Mouse (Mus musculus) testis, postnatal 14 days (tissue): ENCODE measurements around the gene Arhgap23.
A peak's percentile ranks its signal among the peaks of the same experiment; 100 is the strongest.

Experiments
- DNase-seq: peaks from one replicate; pipeline ENCODE4 v3.0.0; 2021; ENCODE audit warnings: low spot score

Gene Arhgap23

GRCm38 (mm10) chr11:97465957-97466356 is 50.6 kb downstream of the Arhgap23 start:
- DNase-seq: no peak

GRCm38 (mm10) chr11:97466444-97467160 is 51.3 kb downstream of the Arhgap23 start:
- DNase-seq: no peak

GRCm38 (mm10) chr11:97468639-97469287 is 53.4 kb downstream of the Arhgap23 start:
- DNase-seq: peak; percentile 60

DNA sequence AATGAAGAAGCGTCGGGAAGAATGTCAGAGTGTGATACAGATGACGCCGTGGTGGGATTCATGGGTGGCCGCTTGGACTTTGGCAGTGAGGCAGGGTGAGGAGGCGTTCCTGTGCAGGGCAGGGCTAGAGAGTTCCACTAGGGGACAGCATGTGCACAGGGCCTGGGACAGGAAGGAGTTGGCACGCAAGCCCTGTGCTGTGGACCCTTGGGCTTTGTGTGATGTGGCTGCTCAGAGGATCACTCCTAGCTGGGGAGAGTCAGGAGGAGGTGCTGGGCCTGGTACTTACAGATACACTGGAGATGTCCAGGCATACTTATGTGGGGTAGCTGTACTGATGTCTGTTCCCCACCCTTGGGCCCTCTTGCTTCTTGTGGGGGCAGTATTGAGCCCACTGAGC is 54.5 kb downstream of the Arhgap23 start:
- no peak for DNase-seq

GRCm38 (mm10) chr11:97471276-97471675 is 55.9 kb downstream of the Arhgap23 start:
- no peak for DNase-seq

DNA sequence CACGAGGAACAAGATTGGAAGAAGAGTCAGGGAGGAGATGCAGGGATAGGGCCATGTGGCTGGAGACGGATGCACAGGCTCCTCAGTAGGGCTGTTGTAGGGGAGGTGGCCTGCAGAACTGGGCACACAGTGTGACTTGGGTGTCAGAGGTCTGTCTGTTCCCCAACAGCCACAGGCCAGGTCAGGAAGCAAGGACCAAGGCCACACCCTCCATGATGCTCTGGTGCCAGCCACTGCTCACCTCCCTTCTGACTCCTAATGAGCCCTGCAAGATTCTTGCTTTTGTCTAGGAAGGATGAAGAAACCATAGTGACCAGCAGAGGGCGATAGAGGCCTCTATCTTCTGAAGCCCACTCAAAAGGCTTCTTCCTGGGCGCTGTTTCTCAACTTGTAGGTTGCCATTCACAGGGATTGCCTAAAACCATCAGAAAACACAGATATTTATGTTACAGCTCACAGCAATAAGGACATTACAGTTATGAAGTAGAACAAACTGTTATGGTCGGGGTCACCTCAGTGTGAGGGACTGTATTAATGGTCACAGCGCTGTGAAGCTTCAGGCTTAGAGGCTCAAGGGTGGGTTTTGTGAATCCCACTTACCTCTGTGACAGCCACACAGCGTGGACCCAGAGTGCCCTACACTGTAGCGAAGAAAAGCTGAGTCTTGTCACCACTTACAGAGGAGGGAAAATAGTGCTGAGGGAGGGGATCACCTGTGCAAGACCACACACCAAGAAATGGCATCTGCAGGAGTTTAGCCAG is 61.2 kb downstream of the Arhgap23 start:
- DNase-seq: no peak

DNA sequence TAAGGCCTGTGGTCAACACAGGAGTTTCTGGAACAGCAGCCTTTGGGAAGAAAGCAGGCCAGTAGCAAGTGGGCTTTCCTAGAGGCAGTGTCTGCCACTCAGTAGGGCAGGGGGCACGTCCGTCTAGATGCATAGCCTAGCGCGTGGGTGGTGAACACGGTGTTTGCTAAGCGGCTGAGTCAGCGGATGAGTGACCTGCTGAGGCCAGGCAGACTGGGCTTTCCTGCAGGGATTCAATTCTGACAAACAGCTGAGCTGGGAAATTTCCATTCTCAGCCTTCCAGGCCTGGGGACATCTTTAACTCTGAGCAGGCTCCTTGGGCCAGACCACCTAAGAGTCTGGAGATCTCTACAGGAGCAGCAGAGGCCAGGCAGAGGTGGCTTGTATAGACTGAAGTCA is 62.1 kb downstream of the Arhgap23 start:
- no peak for DNase-seq

- DNase-seq: no peak
Observed at GRCm38 (mm10) chr11:97478345-97478744, 63.0 kb downstream of the Arhgap23 start.

- no peak for DNase-seq
Observed at GRCm38 (mm10) chr11:97479085-97479484, 63.8 kb downstream of the Arhgap23 start.

- DNase-seq: no peak
Observed at GRCm38 (mm10) chr11:97479824-97480223, 64.5 kb downstream of the Arhgap23 start.

- peak; percentile 63 for DNase-seq
Observed at GRCm38 (mm10) chr11:97485661-97486060, 70.3 kb downstream of the Arhgap23 start.

- DNase-seq: no peak
Observed at GRCm38 (mm10) chr11:97487656-97488055, 72.3 kb downstream of the Arhgap23 start.

GRCm38 (mm10) chr11:97489589-97490324 is 74.4 kb downstream of the Arhgap23 start:
- DNase-seq: peak; percentile 73

GRCm38 (mm10) chr11:97491640-97492039 is 76.3 kb downstream of the Arhgap23 start:
- no peak for DNase-seq

GRCm38 (mm10) chr11:97492836-97493235 is 77.5 kb downstream of the Arhgap23 start:
- no peak for DNase-seq

DNA sequence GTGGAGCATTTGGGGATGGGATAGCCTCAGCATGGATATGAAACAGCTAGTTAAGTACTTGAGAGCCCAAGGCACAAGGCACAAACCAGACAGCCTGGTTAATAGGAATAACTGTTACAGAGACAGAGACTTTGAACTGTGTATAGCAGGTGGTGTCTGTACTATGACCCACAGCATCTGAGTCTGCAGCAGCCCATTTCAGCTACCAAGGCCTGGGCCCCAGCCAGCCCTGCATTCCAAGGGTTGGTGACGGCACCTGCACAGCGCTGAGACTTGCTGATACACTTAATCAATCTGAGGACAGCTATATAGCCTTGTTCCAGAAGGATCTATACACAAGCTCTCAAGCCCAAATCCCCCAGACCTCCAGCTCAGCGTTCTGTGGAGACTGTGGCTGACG is 82.2 kb downstream of the Arhgap23 start:
- DNase-seq: no peak

DNA sequence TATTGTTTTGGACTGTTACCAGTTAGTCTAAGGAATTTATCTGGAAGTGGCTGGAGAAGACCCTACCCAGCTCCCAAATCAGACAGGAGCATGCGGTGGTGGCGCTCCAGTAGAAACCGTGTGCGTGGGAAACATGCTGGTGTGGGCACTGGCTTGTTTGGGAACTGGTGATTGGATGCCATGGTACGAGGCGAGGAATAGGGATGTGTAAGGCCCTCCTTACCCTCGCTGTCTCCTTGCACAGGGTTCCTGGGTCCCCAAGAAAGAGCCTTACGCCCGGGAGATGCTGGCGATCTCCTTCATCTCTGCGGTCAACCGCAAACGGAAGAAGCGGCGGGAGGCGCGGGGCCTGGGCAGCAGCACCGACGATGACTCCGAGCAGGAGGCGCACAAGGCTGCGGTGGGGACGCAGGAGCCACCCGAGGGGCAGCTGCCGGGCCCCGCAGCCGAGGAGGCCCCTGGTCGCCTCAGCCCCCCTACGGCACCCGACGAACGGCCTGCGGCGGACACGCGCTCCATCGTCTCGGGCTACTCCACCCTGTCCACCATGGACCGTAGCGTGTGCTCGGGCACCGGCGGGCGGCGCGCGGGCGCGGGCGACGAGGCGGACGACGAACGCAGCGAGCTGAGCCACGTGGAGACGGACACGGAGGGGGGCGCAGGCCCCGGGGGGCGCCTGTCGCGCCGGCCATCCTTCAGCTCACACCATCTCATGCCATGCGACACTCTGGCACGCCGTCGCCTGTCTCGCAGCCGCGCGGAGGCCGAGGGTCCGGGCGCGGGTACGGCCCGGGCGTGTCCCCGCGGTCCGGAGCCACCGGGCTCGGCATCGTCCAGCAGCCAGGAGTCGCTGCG is 84.8 kb downstream of the Arhgap23 start, which contains the start of gene 4933428G20Rik:
TSS of gene 4933428G20Rik (minus strand) at position 476 of the 855 bp plus-strand sequence.
- DNase-seq: no peak

- DNase-seq: no peak
Observed at GRCm38 (mm10) chr11:97500720-97501448, 85.6 kb downstream of the Arhgap23 start.

- no peak for DNase-seq
Observed at GRCm38 (mm10) chr11:97502383-97502782, 87.0 kb downstream of the Arhgap23 start.

GRCm38 (mm10) chr11:97502846-97503245 is 87.5 kb downstream of the Arhgap23 start:
- DNase-seq: no peak
